Mouse (Mus musculus) C2C12 (cell line): ENCODE measurements around the gene Hmg20a. TPM values are rescaled to one million over a fixed set of nuclear protein-coding genes. Genes with fewer than 3 reads are reported as not detected.

Experiments
- H3K27me3 ChIP-seq: one replicate; pipeline ENCODE4 v1.6.1; 2011; ENCODE audit not compliant: control insufficient read depth, insufficient read depth, insufficient read length
- H3K36me3 ChIP-seq: one replicate; pipeline ENCODE4 v1.6.1; 2011; ENCODE audit not compliant: control insufficient read depth, insufficient read depth
- H3K4me3 ChIP-seq: one replicate; pipeline ENCODE4 v1.5.1; 2011; ENCODE audit warnings: mild to moderate bottlenecking, control low read depth; ENCODE audit not compliant: poor library complexity, insufficient read depth, severe bottlenecking
- H3K79me2 ChIP-seq: one replicate; pipeline ENCODE4 v1.6.1; 2011; ENCODE audit not compliant: control insufficient read depth, insufficient read depth
- H3K79me3 ChIP-seq: one replicate; pipeline ENCODE4 v1.6.1; 2011; ENCODE audit warnings: low read depth, control low read depth
- H3ac ChIP-seq: one replicate; pipeline ENCODE3; 2011; ENCODE audit warnings: low read depth; ENCODE audit not compliant: control insufficient read depth, insufficient read length
- CEBPB ChIP-seq: IDR thresholded peaks from one replicate; pipeline ENCODE4 v1.6.1; 2011; ENCODE audit warnings: low read depth, mild to moderate bottlenecking, control low read depth, moderate library complexity
- CTCF ChIP-seq: IDR thresholded peaks from one replicate; pipeline ENCODE4 v1.5.1; 2011; ENCODE audit not compliant: control insufficient read depth, insufficient read depth, insufficient read length
- FOSL1 ChIP-seq: IDR thresholded peaks from one replicate; pipeline ENCODE4 v1.8.0; 2011; ENCODE audit warnings: mild to moderate bottlenecking, low read length; ENCODE audit not compliant: poor library complexity, insufficient read depth, severe bottlenecking
- MAX ChIP-seq: IDR thresholded peaks from one replicate; pipeline ENCODE4 v1.6.1; 2011; ENCODE audit warnings: mild to moderate bottlenecking, control low read depth
- MYOD1 ChIP-seq: IDR thresholded peaks from one replicate; pipeline ENCODE4 v1.6.1; 2011; ENCODE audit warnings: low read depth; ENCODE audit not compliant: control insufficient read depth, insufficient read length
- MYOG ChIP-seq: IDR thresholded peaks from one replicate; pipeline ENCODE4 v1.6.1; 2011; ENCODE audit not compliant: control insufficient read depth, insufficient read length; ENCODE audit errors: extremely low read depth
- USF1 ChIP-seq: IDR thresholded peaks from one replicate; pipeline ENCODE4 v1.6.1; 2011; ENCODE audit warnings: low read depth, mild to moderate bottlenecking, control low read depth, moderate library complexity
- polyA plus RNA-seq: library from polyadenylated mRNA; unstranded; fragments of >200 nt; fragmentation: generic; extraction: Trizol; gene quantifications from one replicate; pipeline ENCODE4 v1.2.1, GENCODE M21; 2012; ENCODE audit warnings: missing spikeins

Gene Hmg20a
- polyA plus RNA-seq, 1 experiment, result 9.7 TPM

- Histone ChIP-seq H3K79me3 (no peaks in the 10 kb centered on the region), H3K4me3 (no peak overlapping the region)
- no peak for TF ChIP-seq USF1
- no peak for TF ChIP-seq MYOG
Measured at GRCm38 (mm10) chr9:56533916-56534315, 115.5 kb downstream of the Hmg20a start.

GRCm38 (mm10) chr9:56534727-56535126 is 116.3 kb downstream of the Hmg20a start:
- Histone ChIP-seq H3K27me3 (no peaks in the 10 kb centered on the region), H3ac (no peak overlapping the region), H3K79me3 (no peaks in the 10 kb centered on the region), H3K4me3 (no peak overlapping the region), H3K36me3 (no peaks in the 10 kb centered on the region), H3K79me2 (no peaks in the 10 kb centered on the region)
- no peak for TF ChIP-seq MYOG
- TF ChIP-seq USF1, result no peak
- TF ChIP-seq CEBPB, result no peak
- TF ChIP-seq FOSL1, result no peak
- TF ChIP-seq MAX, result no peak
- TF ChIP-seq CTCF, result no peak
- TF ChIP-seq MYOD1, result no peak

More at GRCm38 (mm10) chr9:56533916-56534315, 115.5 kb downstream of the Hmg20a start:
- Histone ChIP-seq H3K79me2 (no peaks in the 10 kb centered on the region), H3ac (no peak overlapping the region), H3K36me3 (no peaks in the 10 kb centered on the region), H3K27me3 (no peaks in the 10 kb centered on the region)

GRCm38 (mm10) chr9:56535361-56535760 is 117.0 kb downstream of the Hmg20a start:
- TF ChIP-seq MAX (no peak), MYOD1 (no peak), FOSL1 (no peak), USF1 (no peak), MYOG (no peak), CEBPB (no peak)
- no peaks in the 10 kb centered on the region for H3K27me3 ChIP-seq
- no peaks in the 10 kb centered on the region for H3K36me3 ChIP-seq
- no peaks in the 10 kb centered on the region for H3K79me2 ChIP-seq
- H3K79me3 ChIP-seq, result no peaks in the 10 kb centered on the region
- no peak overlapping the region for H3K4me3 ChIP-seq
- H3ac ChIP-seq, result no peak overlapping the region

GRCm38 (mm10) chr9:56540051-56540450 is 121.6 kb downstream of the Hmg20a start:
- Histone ChIP-seq H3K36me3 (no peaks in the 10 kb centered on the region), H3K79me2 (no peaks in the 10 kb centered on the region), H3ac (no peak overlapping the region), H3K4me3 (no peak overlapping the region), H3K79me3 (no peaks in the 10 kb centered on the region), H3K27me3 (no peaks in the 10 kb centered on the region)
- no peak for TF ChIP-seq MAX
- TF ChIP-seq MYOD1, result no peak
- TF ChIP-seq FOSL1, result no peak
- TF ChIP-seq CTCF, result no peak
- TF ChIP-seq USF1, result no peak
- no peak for TF ChIP-seq CEBPB
- TF ChIP-seq MYOG, result no peak

- TF ChIP-seq MYOG (no peak), USF1 (no peak), CEBPB (no peak), MYOD1 (peak; percentile 85), FOSL1 (no peak), CTCF (no peak), MAX (no peak)
Measured at GRCm38 (mm10) chr9:56544687-56545475, 126.5 kb downstream of the Hmg20a start.

More at GRCm38 (mm10) chr9:56544687-56545475, 126.5 kb downstream of the Hmg20a start:
- no peak overlapping the region for H3K4me3 ChIP-seq
- no peaks in the 10 kb centered on the region for H3K79me3 ChIP-seq
- no peaks in the 10 kb centered on the region for H3K27me3 ChIP-seq
- H3ac ChIP-seq, result no peak overlapping the region
- H3K36me3 ChIP-seq, result no peaks in the 10 kb centered on the region
- H3K79me2 ChIP-seq, result no peaks in the 10 kb centered on the region

Other genes starting within 250 kb of the Hmg20a start
- 14.4 TPM for gene Peak1, start 542 bp upstream of the Hmg20a start, polyA plus RNA-seq